Mouse (Mus musculus) G1E-ER4 (cell line): ENCODE data around the gene Acp1. TPM values are rescaled to one million over a fixed set of nuclear protein-coding genes. Genes with fewer than 3 reads are reported as not detected.

Experiments
- GATA1 ChIP-seq: IDR thresholded peaks from one replicate; pipeline ENCODE4 v1.8.0; 2012; ENCODE audit warnings: low read length, inconsistent platforms
- polyA plus RNA-seq: library from polyadenylated mRNA; stranded (reverse); fragments of >175 nt; gene quantifications from 2 replicates; pipeline ENCODE4 v1.2.3, GENCODE M21; 2012

The Acp1 gene
- polyA plus RNA-seq, 1 experiment = 2.0 TPM

- no peak for TF ChIP-seq GATA1
Measured at GRCm38 (mm10) chr12:30885891-30886290, 25.5 kb downstream of the Acp1 start.

- TF ChIP-seq GATA1 = no peak
Measured at GRCm38 (mm10) chr12:30884622-30885230, 26.7 kb downstream of the Acp1 start.

- no peak for TF ChIP-seq GATA1
Measured at GRCm38 (mm10) chr12:30883986-30884621, 27.3 kb downstream of the Acp1 start, which contains the start of gene Alkal2. Alkal2 (plus strand) TSS chr12:30884322.

GRCm38 (mm10) chr12:30883592-30883985 is 27.8 kb downstream of the Acp1 start:
- TF ChIP-seq GATA1 = no peak

GRCm38 (mm10) chr12:30879447-30879846 is 31.9 kb downstream of the Acp1 start:
- TF ChIP-seq GATA1 = no peak

- TF ChIP-seq GATA1 = no peak
Measured at GRCm38 (mm10) chr12:30865781-30866180, 45.6 kb downstream of the Acp1 start.

- TF ChIP-seq GATA1 = no peak
Measured at GRCm38 (mm10) chr12:30864347-30864746, 47.0 kb downstream of the Acp1 start.

- no peak for TF ChIP-seq GATA1
Measured at GRCm38 (mm10) chr12:30856172-30856571, 55.2 kb downstream of the Acp1 start.

GRCm38 (mm10) chr12:30855442-30856159 is 55.8 kb downstream of the Acp1 start:
- TF ChIP-seq GATA1 = no peak

- TF ChIP-seq GATA1 = no peak
Measured at GRCm38 (mm10) chr12:30851871-30852270, 59.5 kb downstream of the Acp1 start.

- TF ChIP-seq GATA1 = no peak
Measured at GRCm38 (mm10) chr12:30850902-30851301, 60.5 kb downstream of the Acp1 start.

GRCm38 (mm10) chr12:30848521-30848920 is 62.9 kb downstream of the Acp1 start:
- TF ChIP-seq GATA1 = no peak

Other genes starting within 250 kb of the Acp1 start
- gene Alkal2, start 27.3 kb downstream of the Acp1 start, polyA plus RNA-seq = not detected in 2 replicates
- gene Sh3yl1, start 79 bp upstream of the Acp1 start, polyA plus RNA-seq = 0.64 and 0.87 TPM in 2 replicates
- not detected in 2 replicates for gene Fam110c, start 162.3 kb upstream of the Acp1 start, polyA plus RNA-seq